Mouse (Mus musculus) central nervous system, embryonic 18 days (tissue): ENCODE data around the gene Olfr896-ps1. TPM values are rescaled to one million over a fixed set of nuclear protein-coding genes. Genes with fewer than 3 reads are reported as not detected.

ENCODE experiments used
- polyA plus RNA-seq: library from polyadenylated mRNA; depleted of rRNA; stranded (reverse); fragments of >200 nt; gene quantifications from 2 replicates; pipeline ENCODE4 v1.2.3, GENCODE M21; 2012; rRNA removed

The Olfr896-ps1 gene
- not detected in 2 replicates for polyA plus RNA-seq

GRCm38 (mm10) chr9:38290807-38291206, at the start of gene Olfr896-ps1:
Gene Olfr896-ps1 (plus strand): TSS chr9:38291107.

DNA sequence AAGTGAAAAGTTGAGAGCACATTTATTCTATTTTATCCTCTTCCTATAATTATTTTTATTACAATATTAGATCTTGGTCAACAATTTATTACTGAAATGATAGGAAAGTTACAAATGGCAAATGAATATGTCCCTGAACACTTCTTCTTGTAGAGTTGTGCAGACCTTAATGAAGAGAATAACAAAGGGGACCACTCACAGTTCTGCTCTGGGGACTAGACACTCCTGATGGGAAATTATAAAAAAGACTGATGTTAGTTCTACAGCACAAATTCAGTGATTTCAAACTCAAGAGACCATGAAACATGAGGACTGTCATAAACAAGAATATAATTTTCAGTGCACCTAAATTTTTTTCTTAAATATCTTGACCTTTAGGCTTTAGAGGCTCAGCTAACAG, 38.4 kb upstream of the Olfr896-ps1 start, which contains the start of gene Olfr143:
Gene Olfr143 (plus strand): TSS at position 301 of the 400 bp plus-strand sequence.

DNA sequence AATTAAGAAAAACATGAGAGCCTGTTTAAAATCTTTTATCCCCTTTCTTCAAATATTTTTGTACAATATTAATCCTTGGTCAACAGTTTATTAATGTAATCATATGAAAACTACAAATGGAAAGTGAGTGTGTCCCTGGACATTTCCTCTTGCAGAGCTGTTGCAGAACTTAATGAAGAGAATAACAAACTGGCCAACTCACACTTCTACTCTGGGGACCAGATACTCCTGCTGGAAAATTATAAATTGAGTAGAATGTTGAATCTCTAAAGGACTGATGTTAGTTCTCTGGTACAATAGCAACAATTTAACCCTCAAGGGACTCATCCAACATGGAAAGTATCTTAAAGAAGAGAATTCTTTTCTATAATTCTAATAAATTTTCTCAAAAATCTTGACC, 23.4 kb upstream of the Olfr896-ps1 start, which contains the start of gene Olfr895:
Gene Olfr895 (plus strand): TSS at position 301 of the 400 bp plus-strand sequence.

DNA sequence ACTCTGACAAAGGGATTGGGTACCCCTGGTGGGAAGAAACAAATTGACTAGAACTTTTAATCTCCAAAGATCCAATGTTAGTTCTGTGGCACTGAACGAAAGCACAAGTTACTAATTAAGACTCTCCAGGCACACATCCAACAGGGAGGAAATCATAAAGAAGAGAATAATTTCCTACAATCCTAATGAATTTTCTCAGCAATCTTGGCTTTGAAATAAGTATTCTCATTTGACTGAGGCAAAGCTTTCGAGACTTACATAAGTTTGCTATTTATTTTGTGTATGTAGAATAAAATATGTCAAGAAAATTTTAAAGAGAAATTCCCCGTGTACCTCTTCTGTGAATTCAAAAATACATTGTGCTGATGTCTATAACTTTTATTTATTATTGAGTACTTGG, 37.9 kb downstream of the Olfr896-ps1 start, which contains the start of gene Olfr25:
Gene Olfr25 (plus strand): TSS at position 301 of the 400 bp plus-strand sequence.

Other genes with a start within 250 kb of the Olfr896-ps1 start
- not detected in 2 replicates for gene Olfr884, start 244.6 kb upstream of the Olfr896-ps1 start, polyA plus RNA-seq
- not detected in 2 replicates for gene Olfr885, start 229.8 kb upstream of the Olfr896-ps1 start, polyA plus RNA-seq
- gene Olfr887, start 207.0 kb upstream of the Olfr896-ps1 start, polyA plus RNA-seq: not detected in 2 replicates
- not detected in 2 replicates for gene Olfr888, start 183.0 kb upstream of the Olfr896-ps1 start, polyA plus RNA-seq
- gene Olfr889, start 175.9 kb upstream of the Olfr896-ps1 start, polyA plus RNA-seq: not detected in 2 replicates
- not detected in 2 replicates for gene Olfr890, start 148.6 kb upstream of the Olfr896-ps1 start, polyA plus RNA-seq
- not detected in 2 replicates for gene Olfr891, start 110.3 kb upstream of the Olfr896-ps1 start, polyA plus RNA-seq
- gene Olfr893, start 82.7 kb upstream of the Olfr896-ps1 start, polyA plus RNA-seq: not detected in 2 replicates
- gene Olfr894, start 73.1 kb upstream of the Olfr896-ps1 start, polyA plus RNA-seq: not detected in 2 replicates
- not detected in 2 replicates for gene Olfr143, start 38.3 kb upstream of the Olfr896-ps1 start, polyA plus RNA-seq
- gene Olfr895, start 23.3 kb upstream of the Olfr896-ps1 start, polyA plus RNA-seq: not detected in 2 replicates
- gene Olfr25, start 38.0 kb downstream of the Olfr896-ps1 start, polyA plus RNA-seq: not detected in 2 replicates
- not detected in 2 replicates for gene Olfr898, start 57.3 kb downstream of the Olfr896-ps1 start, polyA plus RNA-seq
- not detected in 2 replicates for gene Olfr250, start 75.8 kb downstream of the Olfr896-ps1 start, polyA plus RNA-seq
- gene Olfr251, start 86.0 kb downstream of the Olfr896-ps1 start, polyA plus RNA-seq: not detected in 2 replicates
- gene Olfr147, start 110.6 kb downstream of the Olfr896-ps1 start, polyA plus RNA-seq: not detected in 2 replicates
- not detected in 2 replicates for gene Olfr901, start 138.3 kb downstream of the Olfr896-ps1 start, polyA plus RNA-seq
- gene Olfr902, start 156.5 kb downstream of the Olfr896-ps1 start, polyA plus RNA-seq: not detected in 2 replicates
- gene Olfr904, start 172.0 kb downstream of the Olfr896-ps1 start, polyA plus RNA-seq: not detected in 2 replicates
- not detected in 2 replicates for gene Olfr905, start 180.0 kb downstream of the Olfr896-ps1 start, polyA plus RNA-seq
- gene Olfr906, start 196.0 kb downstream of the Olfr896-ps1 start, polyA plus RNA-seq: not detected in 2 replicates
- not detected in 2 replicates for gene Olfr907, start 204.7 kb downstream of the Olfr896-ps1 start, polyA plus RNA-seq
- gene Olfr911-ps1, start 230.5 kb downstream of the Olfr896-ps1 start, polyA plus RNA-seq: not detected in 2 replicates
- not detected in 2 replicates for gene Olfr910, start 246.7 kb downstream of the Olfr896-ps1 start, polyA plus RNA-seq